Mouse (Mus musculus) E14TG2a.4 (cell line): Measurements from ENCODE around the gene Zfp663.

Source experiments
- CTCF ChIP-seq: conservative IDR thresholded peaks from 2 replicates; pipeline ENCODE4 v1.5.1; 2014; ENCODE audit warnings: low read length
- NANOG ChIP-seq: IDR thresholded peaks from 2 replicates; pipeline ENCODE4 v1.6.1; 2014; ENCODE audit warnings: borderline replicate concordance, low read length, mixed read lengths
- POU5F1 ChIP-seq: IDR thresholded peaks from 2 replicates; pipeline ENCODE4 v1.6.1; 2014; ENCODE audit warnings: low read length, borderline replicate concordance

GRCm38 (mm10) chr2:165311577-165311976 is 57.0 kb downstream of the Zfp663 start:
- TF ChIP-seq CTCF (no peak), POU5F1 (no peak), NANOG (no peak)
